In genomic region chr16:30069950-30070770, GRCm38 (mm10) we compare ENCODE assay signal across 8 mouse cellular contexts. TPM values are rescaled to one million over a fixed set of nuclear protein-coding genes. Genes with fewer than 3 reads are reported as not detected.
DNase-seq lines count a peak whose midpoint lies in the region; ATAC-seq and TF ChIP-seq lines count a peak whose summit lies in the region.

No protein-coding gene starts in this region.

- H3K9ac ChIP-seq in ES-E14 (ENCODE audit: insufficient read depth, low read depth, low read length, poor library complexity, severe bottlenecking), result peak overlapping the region; percentile 72
- peak overlapping the region; percentile 61 for H3K9ac ChIP-seq in forebrain, postnatal 0 days

- H3K27ac ChIP-seq in ES-E14 (ENCODE audit: insufficient read depth, low read depth, low read length, poor library complexity, severe bottlenecking), result peak overlapping the region; percentile 2; the same call in 1 of the 2 replicates
- H3K27ac ChIP-seq in forebrain, postnatal 0 days (ENCODE audit: low read depth, low read length), result 0 out of 2 replicates have a peak overlapping the region, but pooled peaks have one; percentile 29

- 4% methylated on average over 71 of the region's 82 CpGs for WGBS in forebrain, postnatal 0 days

- peak overlapping the region; percentile 71 to 75 for H3K4me3 ChIP-seq in ES-E14 (ENCODE audit: insufficient read depth in 1 of 2, low read depth in 1 of 2, low read length in 2 of 2, poor library complexity in 1 of 2, severe bottlenecking in 1 of 2)
- peak overlapping the region; percentile 54 for H3K4me3 ChIP-seq in forebrain, postnatal 0 days (ENCODE audit: low read depth, low read length)

- H3K4me2 ChIP-seq in forebrain, postnatal 0 days (ENCODE audit: low read depth), result peak overlapping the region; percentile 98

- peaks cover 6 to 10% of the 10 kb centered on the region in 2 experiments; a peak in 3 of 4 replicates for H3K4me1 ChIP-seq in ES-E14 (ENCODE audit: control insufficient read depth in 2 of 2, insufficient read depth in 2 of 2, low read length in 2 of 2, poor library complexity in 1 of 2)
- H3K4me1 ChIP-seq in forebrain, postnatal 0 days (ENCODE audit: insufficient read depth), result peaks cover 8% of the 10 kb centered on the region; the same call in 1 of the 2 replicates

- DNase-seq in ES-E14 (ENCODE audit: low read depth, low spot score), result no peak
- peak; percentile 73 for DNase-seq in cerebellum, adult 11-12 months
- peak; percentile 59 for DNase-seq in forebrain, postnatal 0 days
- DNase-seq in heart, postnatal 4 days, result peak; percentile 92
- DNase-seq in layer of hippocampus, postnatal 10 days (ENCODE audit: low spot score in 2 of 2), result peak; percentile 63 to 77
- DNase-seq in lung, postnatal 14 days, result peak; percentile 89
- DNase-seq in right cerebral cortex, adult 18-20 months, result peak; percentile 78
- peak; percentile 81 to 89 for DNase-seq in urinary bladder, adult 18-20 months (ENCODE audit: low spot score in 2 of 2)

- peaks cover 5% of the 10 kb centered on the region for H3K36me3 ChIP-seq in ES-E14 (ENCODE audit: control insufficient read depth, insufficient read depth, low read length, poor library complexity, severe bottlenecking)
- no peaks in the 10 kb centered on the region for H3K36me3 ChIP-seq in forebrain, postnatal 0 days (ENCODE audit: insufficient read depth)

- in situ Hi-C loops in ES-E14 (cut with MboI; ENCODE audit: low sequenced_read_pairs in 2 of 2, unreplicated experiment in 2 of 2), result loop anchor here in 1 of 2 experiments (10.0 kb wide), 1 partner anchor 135 kb away; no protein-coding TSS in a partner anchor

- ATAC-seq in forebrain, postnatal 0 days, result peak; percentile 72

- no peak for TF ChIP-seq CTCF in forebrain, postnatal 0 days (IDR thresholded peaks at IDR 0.05; ENCODE audit: low read depth)

- H3K9me3 ChIP-seq in ES-E14 (ENCODE audit: control insufficient read depth, insufficient read depth, low read depth, low read length), result no peaks in the 10 kb centered on the region
- H3K9me3 ChIP-seq in forebrain, postnatal 0 days (ENCODE audit: low read length), result no peaks in the 10 kb centered on the region

- peaks cover 7% of the 10 kb centered on the region; the same call in 1 of the 2 replicates for H3K27me3 ChIP-seq in forebrain, postnatal 0 days (ENCODE audit: insufficient read depth, low read length)

TF ChIP-seq in ES-E14, 5 proteins besides CTCF, POLR2A, EP300 and RAD21:
- TF ChIP-seq ZNF384 (IDR thresholded peaks at IDR 0.05; ENCODE audit: low read depth, low read length), result no peak
- no peak for TF ChIP-seq MAFK (IDR thresholded peaks at IDR 0.05; ENCODE audit: insufficient read depth, low read depth, low read length)
- TF ChIP-seq ZC3H11A (IDR thresholded peaks at IDR 0.05; ENCODE audit: borderline replicate concordance, low read depth, low read length), result no peak
- TF ChIP-seq HCFC1 (IDR thresholded peaks at IDR 0.05; ENCODE audit: borderline replicate concordance, insufficient read depth, low read length), result no peak
- no peak for TF ChIP-seq CHD2 (IDR thresholded peaks at IDR 0.05; ENCODE audit: low read depth, low read length)
TF ChIP-seq in ES-E14: peak in this region for 0.

RNA-seq across cellular contexts. Expression of gene Hes1, which starts 6.0 kb away (rescaled TPM):
- 17.5 and 19.3 TPM in 2 replicates for total RNA-seq in ES-E14 (2012; rRNA removed)
- total RNA-seq in forebrain, postnatal 0 days (2014; rRNA removed), result 6.9 and 11.2 TPM in 2 replicates
- 11.2 and 13.1 TPM in 2 replicates for polyA plus RNA-seq in forebrain, postnatal 0 days (2015; fragmentation: Nextera tagmentation; extraction: Ambion mirVana)
- 10 to 100 TPM; 44.5 to 54.4 TPM for total RNA-seq in heart, postnatal 4 days (2021)
- total RNA-seq in layer of hippocampus, postnatal 10 days (2021), result 10 to 100 TPM; 14.5 to 19.2 TPM
